Comparison of ENCODE assay signal across 9 mouse cellular contexts in the genomic region with DNA sequence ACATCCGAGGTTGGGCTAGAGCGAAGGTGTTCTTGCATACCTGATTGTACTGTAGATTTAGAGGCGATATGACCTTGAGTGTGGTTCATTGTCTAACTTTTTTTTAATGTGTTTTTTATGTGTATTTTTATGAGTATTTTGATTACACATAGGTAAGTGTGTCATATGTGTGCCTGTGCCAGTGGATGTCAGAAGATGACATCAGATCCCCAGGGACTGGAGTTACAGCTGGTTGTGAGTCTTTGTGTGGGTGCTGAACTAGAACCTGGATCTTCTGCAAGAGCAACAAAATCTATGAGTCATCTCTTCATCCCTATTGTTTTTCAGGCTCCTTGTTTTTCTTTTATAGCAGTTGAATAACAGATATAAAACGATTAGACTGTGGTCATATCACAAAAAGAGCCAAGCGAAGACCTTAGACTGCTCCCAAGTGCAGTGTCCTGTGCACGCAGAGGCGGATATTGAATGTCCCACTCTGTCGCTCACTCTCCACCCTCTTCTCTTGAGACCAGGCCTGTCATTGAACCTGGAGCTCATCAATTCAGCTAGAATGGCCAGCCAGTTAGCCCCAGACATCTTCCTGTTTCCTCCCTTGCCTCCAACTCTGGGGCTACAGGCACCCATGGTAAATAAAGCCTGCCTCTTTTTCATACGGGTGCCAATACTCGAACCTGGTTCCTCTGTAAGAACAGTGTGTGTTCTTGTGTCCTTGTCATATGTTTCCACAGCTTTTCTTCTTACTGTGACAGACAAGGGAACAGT. TPM values are rescaled to one million over a fixed set of nuclear protein-coding genes. Genes with fewer than 3 reads are reported as not detected.
A peak's percentile ranks its signal among the peaks of the same experiment; 100 is the strongest.
DNase-seq lines count a peak whose midpoint lies in the region; ATAC-seq and TF ChIP-seq lines count a peak whose summit lies in the region.
"Had no signal": no experiment of that assay in that cellular context is flagged by ENCODE, and none has a peak within 500 bp of the region (broad histone marks: within the 10 kb centered on the region; RNA-seq: fewer than 3 reads in every experiment).

No protein-coding gene starts in this region.

- no peaks in the 10 kb centered on the region for H3K27me3 ChIP-seq in CH12.LX (replicated peaks)
- no peaks in the 10 kb centered on the region for H3K27me3 ChIP-seq in forebrain, postnatal 0 days (ENCODE audit: insufficient read depth, low read length)
- H3K27me3 ChIP-seq in liver, embryonic 16.5 days (ENCODE audit: control insufficient read depth, insufficient read depth, low read depth, low read length), result no peaks in the 10 kb centered on the region

- in situ Hi-C loops in CH12.LX (cut with MboI; ENCODE audit: low pct_ligation_motif_present, low pct_unique_long_range_greater_than_20kb, low sequenced_read_pairs), result loop anchor here (10.0 kb wide), 1 partner anchor 109 kb away; a partner anchor contains a TSS

- WGBS in forebrain, postnatal 0 days, result 89% methylated on average over 10 of the region's 10 CpGs
- WGBS in liver, embryonic 16.5 days (ENCODE audit: insufficient replicate concordance), result 78% methylated on average over 10 of the region's 10 CpGs

- H3K4me3 ChIP-seq in CH12.LX (replicated peaks in 1 of 3; ENCODE audit: low read depth in 2 of 3, low read length in 2 of 3, poor library complexity in 1 of 3), result peak overlapping the region; percentile 75 to 99 (median 97)
- peak overlapping the region; percentile 97 for H3K4me3 ChIP-seq in forebrain, postnatal 0 days (ENCODE audit: low read depth, low read length)
- peak overlapping the region; percentile 85 for H3K4me3 ChIP-seq in liver, embryonic 16.5 days (ENCODE audit: low read depth, low read length)

- ATAC-seq in forebrain, postnatal 0 days, result no peak
- ATAC-seq in liver, embryonic 16.5 days (ENCODE audit: low read depth), result no peak

- peak; percentile 92 for DNase-seq in heart, adult 11 months
- no peak for DNase-seq in heart, postnatal 36 days
- DNase-seq in CH12.LX (ENCODE audit: extremely low read depth), result peak; percentile 49
- DNase-seq in forebrain, postnatal 0 days, result no peak
- no peak for DNase-seq in cerebellum, adult 8-10 months
- DNase-seq in embryo, embryonic 10 days (ENCODE audit: low spot score), result no peak
- DNase-seq in thymus, postnatal 14 days, result no peak

- no peaks in the 10 kb centered on the region for H3K9me3 ChIP-seq in CH12.LX (replicated peaks; ENCODE audit: low read length)
- H3K9me3 ChIP-seq in forebrain, postnatal 0 days (ENCODE audit: low read length), result no peaks in the 10 kb centered on the region
- H3K9me3 ChIP-seq in liver, embryonic 16.5 days (replicated peaks; ENCODE audit: control insufficient read depth, low read length), result no peaks in the 10 kb centered on the region

- H3K4me1 ChIP-seq in CH12.LX (ENCODE audit: control insufficient read depth in 1 of 2, insufficient read depth in 2 of 2), result peaks cover 12 to 53% of the 10 kb centered on the region in 2 experiments
- peaks cover 13% of the 10 kb centered on the region for H3K4me1 ChIP-seq in forebrain, postnatal 0 days (ENCODE audit: insufficient read depth)
- H3K4me1 ChIP-seq in liver, embryonic 16.5 days (ENCODE audit: control insufficient read depth, low read depth, low read length), result peaks cover 34% of the 10 kb centered on the region

- no peak for TF ChIP-seq CTCF in CH12.LX (conservative IDR thresholded peaks at IDR 0.05 in 1 of 2, IDR thresholded peaks at IDR 0.05 in 1 of 2; ENCODE audit: low read depth in 2 of 2, low read length in 2 of 2)
- TF ChIP-seq CTCF in forebrain, postnatal 0 days (IDR thresholded peaks at IDR 0.05; ENCODE audit: low read depth), result no peak

- peaks cover 59% of the 10 kb centered on the region for H3K79me2 ChIP-seq in CH12.LX (replicated peaks; ENCODE audit: control insufficient read depth, extremely low read depth, insufficient read depth, poor library complexity, severe bottlenecking)

- no peak overlapping the region; the same call in 1 of the 2 replicates for H3K27ac ChIP-seq in CH12.LX (ENCODE audit: insufficient read depth, low read depth)
- H3K27ac ChIP-seq in forebrain, postnatal 0 days (ENCODE audit: low read depth, low read length), result peak overlapping the region; percentile 15; the same call in 1 of the 2 replicates
- 0 out of 2 replicates have a peak overlapping the region, but pooled peaks have one; percentile 13 for H3K27ac ChIP-seq in liver, embryonic 16.5 days (ENCODE audit: low read length)

- peak overlapping the region; percentile 94; the same call in 1 of the 2 replicates for H3K4me2 ChIP-seq in CH12.LX (ENCODE audit: insufficient read depth, low read depth, poor library complexity, severe bottlenecking)
- H3K4me2 ChIP-seq in forebrain, postnatal 0 days (ENCODE audit: low read depth), result peak overlapping the region; percentile 74
- H3K4me2 ChIP-seq in liver, embryonic 16.5 days (ENCODE audit: low read depth, low read length), result peak overlapping the region; percentile 62

- peak overlapping the region; percentile 98 for H3K9ac ChIP-seq in CH12.LX (ENCODE audit: insufficient read depth, low read depth)
- no peak overlapping the region for H3K9ac ChIP-seq in forebrain, postnatal 0 days
- no peak overlapping the region; the same call in 1 of the 2 replicates for H3K9ac ChIP-seq in liver, embryonic 16.5 days (ENCODE audit: low read depth, low read length)

- dilution Hi-C loops in CH12.LX (cut with MboI; ENCODE audit: extremely low pct_ligation_motif_present, extremely low pct_unique_long_range_greater_than_20kb, low sequenced_read_pairs), result no loop called here

- no peak for TF ChIP-seq RAD21 in CH12.LX (IDR thresholded peaks at IDR 0.05; ENCODE audit: low read depth, low read length)

- TF ChIP-seq EP300 in CH12.LX (IDR thresholded peaks at IDR 0.05; ENCODE audit: low read length), result no peak

- peaks cover 15 to 48% of the 10 kb centered on the region in 2 experiments for H3K36me3 ChIP-seq in CH12.LX (replicated peaks in 1 of 2; ENCODE audit: control insufficient read depth in 1 of 2, insufficient read depth in 1 of 2, low read length in 1 of 2)
- H3K36me3 ChIP-seq in forebrain, postnatal 0 days (ENCODE audit: insufficient read depth), result no peaks in the 10 kb centered on the region
- H3K36me3 ChIP-seq in liver, embryonic 16.5 days (ENCODE audit: control insufficient read depth, insufficient read depth), result no peaks in the 10 kb centered on the region

- TF ChIP-seq POLR2A in CH12.LX (IDR thresholded peaks at IDR 0.05; ENCODE audit: low read depth, low read length), result no peak

- intact Hi-C loops in heart, postnatal 36 days (cut with DNase I), result loop anchor here (5.0 to 10.0 kb wide), 3 partner anchors 42 to 541 kb away; a partner anchor contains a TSS

TF ChIP-seq in CH12.LX, 34 proteins besides CTCF, POLR2A, EP300 and RAD21:
- peak; percentile 43; the same call in 1 of the 2 replicates for TF ChIP-seq ETS1 (conservative IDR thresholded peaks at IDR 0.05; ENCODE audit: low read depth, low read length)
- no peak for TF ChIP-seq ELF1 (IDR thresholded peaks at IDR 0.05; ENCODE audit: low read depth, low read length)
- TF ChIP-seq TCF12 (IDR thresholded peaks at IDR 0.05; ENCODE audit: low read depth, low read length), result no peak
- TF ChIP-seq MAZ (IDR thresholded peaks at IDR 0.05; ENCODE audit: low read depth, low read length), result no peak
- TF ChIP-seq SIN3A (IDR thresholded peaks at IDR 0.05; ENCODE audit: low read length), result peak; percentile 10; the same call in 1 of the 2 replicates

RNA-seq across cellular contexts. Expression of a gene that starts 1.7 kb away (rescaled TPM):
- total RNA-seq in heart, postnatal 36 days (2021), result 10 to 100 TPM; 65.2 to 73.4 TPM
- total RNA-seq in CH12.LX (2012; rRNA removed) (28.7 and 41.2 TPM in 2 replicates), CH12.LX (2014; rRNA removed) (32.6 and 40.8 TPM in 2 replicates)
- 59.4 and 72.2 TPM in 2 replicates for polyA plus RNA-seq in CH12.LX (2012; ENCODE audit: insufficient read length, low read depth)
- total RNA-seq in forebrain, postnatal 0 days (2014; rRNA removed), result 41.7 and 45.3 TPM in 2 replicates
- 74.9 and 80.3 TPM in 2 replicates for polyA plus RNA-seq in forebrain, postnatal 0 days (2015; fragmentation: Nextera tagmentation; extraction: Ambion mirVana)
- 43.7 and 46.3 TPM in 2 replicates for polyA plus RNA-seq in liver, embryonic 16.5 days (2015; fragmentation: Nextera tagmentation; extraction: Ambion mirVana)

RNA-seq across cellular contexts. Expression of a gene that starts 17.8 kb away (rescaled TPM):
- total RNA-seq in heart, postnatal 36 days (2021), result 10 to 100 TPM; 10.6 to 17.6 TPM
- 0.55 TPM in 1 of 2 replicates, not detected in the other for total RNA-seq in CH12.LX (2012; rRNA removed)
- total RNA-seq in CH12.LX (2014; rRNA removed), result 1.1 TPM in 1 of 2 replicates, not detected in the other
- 26.9 and 54.0 TPM in 2 replicates for polyA plus RNA-seq in CH12.LX (2012; ENCODE audit: insufficient read length, low read depth)
- total RNA-seq in forebrain, postnatal 0 days (2014; rRNA removed), result not detected in 2 replicates
- 27.7 and 33.6 TPM in 2 replicates for polyA plus RNA-seq in forebrain, postnatal 0 days (2015; fragmentation: Nextera tagmentation; extraction: Ambion mirVana)
- 0.61 TPM in 1 of 2 replicates, not detected in the other for polyA plus RNA-seq in liver, embryonic 16.5 days (2015; fragmentation: Nextera tagmentation; extraction: Ambion mirVana)
- polyA plus RNA-seq: large intestine, adult 2 months had no signal

RNA-seq across cellular contexts. Expression of a gene that starts 17.9 kb away (rescaled TPM):
- total RNA-seq in heart, postnatal 36 days (2021), result 10 to 100 TPM; 52.9 to 58.9 TPM
- total RNA-seq in CH12.LX (2012; rRNA removed), result 54.4 and 57.2 TPM in 2 replicates
- total RNA-seq in CH12.LX (2014; rRNA removed), result 81.2 TPM in 2 replicates
- 87.9 and 130 TPM in 2 replicates for polyA plus RNA-seq in CH12.LX (2012; ENCODE audit: insufficient read length, low read depth)
- total RNA-seq in forebrain, postnatal 0 days (2014; rRNA removed), result 270 and 305 TPM in 2 replicates
- 381 and 398 TPM in 2 replicates for polyA plus RNA-seq in forebrain, postnatal 0 days (2015; fragmentation: Nextera tagmentation; extraction: Ambion mirVana)
- polyA plus RNA-seq in liver, embryonic 16.5 days (2015; fragmentation: Nextera tagmentation; extraction: Ambion mirVana), result 82.3 and 92.2 TPM in 2 replicates

RNA-seq across cellular contexts. Expression of a gene that starts 42.3 kb away (rescaled TPM):
- total RNA-seq in heart, postnatal 36 days (2021), result 100 to 1,000 TPM; 137 to 138 TPM
- total RNA-seq in CH12.LX (2012; rRNA removed) (20.7 and 21.7 TPM in 2 replicates), CH12.LX (2014; rRNA removed) (24.2 and 25.3 TPM in 2 replicates)
- polyA plus RNA-seq in CH12.LX (2012; ENCODE audit: insufficient read length, low read depth), result 18.9 and 20.3 TPM in 2 replicates
- 69.6 and 98.3 TPM in 2 replicates for total RNA-seq in forebrain, postnatal 0 days (2014; rRNA removed)
- 67.1 and 74.2 TPM in 2 replicates for polyA plus RNA-seq in forebrain, postnatal 0 days (2015; fragmentation: Nextera tagmentation; extraction: Ambion mirVana)
- polyA plus RNA-seq in liver, embryonic 16.5 days (2015; fragmentation: Nextera tagmentation; extraction: Ambion mirVana), result 87.3 and 94.5 TPM in 2 replicates

Comparison
In these comparisons a context has a peak if more than half of its experiments do, and no peak if none do; other contexts are left out.
1. DNase-seq: peak in heart, adult 11 months (single experiment) and CH12.LX (single experiment); none in heart, postnatal 36 days (0 of 2), forebrain, postnatal 0 days (single experiment), cerebellum, adult 8-10 months (single experiment), embryo, embryonic 10 days (single experiment) and thymus, postnatal 14 days (single experiment).
2. RNA of a gene that starts 17.8 kb away (total RNA-seq): 10.6 to 17.6 TPM in heart, postnatal 36 days; 0.55 to 1.1 TPM in CH12.LX and not detected in forebrain, postnatal 0 days; every median in the first group is over 4 times any median in the second.
3. Peak in every context shown above with its lines, with median percentiles within 50 percentile points of each other: H3K4me2 ChIP-seq and H3K4me3 ChIP-seq.